Mouse (Mus musculus) lung, embryonic 15.5 days (tissue): ENCODE data around the gene Zfp948. TPM values are rescaled to one million over a fixed set of nuclear protein-coding genes. Genes with fewer than 3 reads are reported as not detected.
"Not testable (repeated sequence)": the region's sequence is repeated elsewhere in the genome, so short reads cannot be mapped to it uniquely, and the experiment has no call there.

Experiments used
- ATAC-seq: fragments of 200-750 bp; cut with Nextera tagmentation; 2 replicates; pipeline ENCODE4 v1.8.0; 2017; ENCODE audit warnings: moderate number of reproducible peaks, borderline replicate concordance; ENCODE audit not compliant: low FRiP score, low TSS enrichment; ENCODE audit errors: extremely low read depth
- H3K27ac ChIP-seq: fragments of 300-500 bp; sonication (generic); 2 replicates; pipeline ENCODE4 v1.5.1; 2015; ENCODE audit warnings: moderate library complexity, mild to moderate bottlenecking, inconsistent platforms
- H3K27me3 ChIP-seq: fragments of 300-500 bp; sonication (generic); 2 replicates; pipeline ENCODE4 v1.6.1; 2015; ENCODE audit warnings: inconsistent platforms
- H3K36me3 ChIP-seq: fragments of 300-500 bp; sonication (generic); 2 replicates; pipeline ENCODE4 v1.6.1; 2015; ENCODE audit warnings: inconsistent platforms
- H3K4me1 ChIP-seq: fragments of 300-500 bp; sonication (generic); 2 replicates; pipeline ENCODE4 v1.6.1; 2015; ENCODE audit warnings: inconsistent platforms
- H3K4me2 ChIP-seq: fragments of 300-500 bp; sonication (generic); 2 replicates; pipeline ENCODE4 v1.6.1; 2015; ENCODE audit warnings: inconsistent platforms, mild to moderate bottlenecking, moderate library complexity
- H3K4me3 ChIP-seq: fragments of 300-500 bp; sonication (generic); 2 replicates; pipeline ENCODE4 v1.5.1; 2015; ENCODE audit warnings: mild to moderate bottlenecking, inconsistent platforms
- H3K9ac ChIP-seq: fragments of 300-500 bp; sonication (generic); 2 replicates; pipeline ENCODE4 v1.6.1; 2015; ENCODE audit warnings: inconsistent platforms
- H3K9me3 ChIP-seq: fragments of 300-500 bp; sonication (generic); 2 replicates; pipeline ENCODE4 v1.6.1; 2016; ENCODE audit warnings: inconsistent platforms
- WGBS: fragments of 180-500 bp; shearing (Covaris S2); methylation state at CpG from one replicate; pipeline ENCODE4 v1.1.7; 2015; 5-methylcytosine and 5-hydroxymethylcytosine counted together
- polyA plus RNA-seq: library from polyadenylated mRNA; unstranded; fragments of >200 nt; fragmentation: Nextera tagmentation; extraction: Ambion mirVana; gene quantifications from 2 replicates; pipeline ENCODE4 v1.2.1, GENCODE M21; 2015

Zfp948 gene
- polyA plus RNA-seq, 1 experiment from 2014 or later: 17.8 TPM

DNA sequence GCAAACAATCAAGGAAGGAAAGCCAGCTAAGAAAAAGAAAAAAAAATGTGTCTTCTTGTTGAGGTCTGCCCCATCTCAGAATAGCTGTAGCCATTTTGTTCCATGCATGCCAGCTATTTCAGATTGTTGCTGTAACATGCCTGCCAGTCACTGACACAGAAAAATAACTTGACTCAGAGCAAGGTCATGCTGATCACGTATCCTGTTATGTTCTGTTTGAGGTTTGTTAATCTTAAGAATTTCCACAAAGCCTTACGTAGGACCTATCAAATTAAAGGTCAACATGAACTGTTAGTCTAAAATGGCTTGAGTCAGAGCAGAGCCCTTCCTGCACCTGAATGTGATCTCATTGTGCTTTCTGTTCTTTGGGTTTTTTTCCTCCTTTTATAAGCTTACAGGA is 30.1 kb upstream of the Zfp948 start:
- H3K36me3 ChIP-seq: no peaks in the 10 kb centered on the region
- 43% methylated on average over 2 of the region's 2 CpGs for WGBS
- no peaks in the 10 kb centered on the region for H3K27me3 ChIP-seq
- peaks cover 15% of the 10 kb centered on the region for H3K4me1 ChIP-seq
- H3K9me3 ChIP-seq: no peaks in the 10 kb centered on the region
- no peak overlapping the region for H3K9ac ChIP-seq
- no peak for ATAC-seq
- H3K4me2 ChIP-seq: peak overlapping the region; percentile 79; the same call in 1 of the 2 replicates
- no peak overlapping the region for H3K4me3 ChIP-seq
- H3K27ac ChIP-seq: no peak overlapping the region

DNA sequence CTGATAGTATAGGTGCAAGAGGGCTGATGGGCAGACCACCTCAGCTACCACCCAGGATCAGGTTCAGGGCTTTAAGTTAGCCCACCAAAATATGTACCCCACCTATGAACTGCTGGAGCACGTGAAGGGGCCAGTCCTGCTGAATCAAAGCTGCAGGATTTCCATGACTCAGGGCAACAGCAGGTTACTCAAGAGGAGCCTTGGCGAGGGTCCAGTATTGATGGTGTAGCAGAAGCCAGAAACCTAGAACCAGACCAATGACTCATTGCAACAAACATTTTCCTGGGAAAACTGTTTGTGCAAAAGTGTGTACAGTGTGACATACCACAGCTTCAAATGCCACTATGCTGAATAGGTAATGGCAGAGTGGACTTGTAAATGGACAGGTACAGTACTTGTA is 9.0 kb upstream of the Zfp948 start:
- Histone ChIP-seq H3K9me3 (no peaks in the 10 kb centered on the region), H3K4me3 (no peak overlapping the region), H3K36me3 (peaks cover 13% of the 10 kb centered on the region), H3K27me3 (no peaks in the 10 kb centered on the region), H3K4me2 (no peak overlapping the region), H3K4me1 (no peaks in the 10 kb centered on the region), H3K9ac (no peak overlapping the region), H3K27ac (no peak overlapping the region)
- no peak for ATAC-seq
- 80% methylated on average over 2 of the region's 2 CpGs for WGBS

DNA sequence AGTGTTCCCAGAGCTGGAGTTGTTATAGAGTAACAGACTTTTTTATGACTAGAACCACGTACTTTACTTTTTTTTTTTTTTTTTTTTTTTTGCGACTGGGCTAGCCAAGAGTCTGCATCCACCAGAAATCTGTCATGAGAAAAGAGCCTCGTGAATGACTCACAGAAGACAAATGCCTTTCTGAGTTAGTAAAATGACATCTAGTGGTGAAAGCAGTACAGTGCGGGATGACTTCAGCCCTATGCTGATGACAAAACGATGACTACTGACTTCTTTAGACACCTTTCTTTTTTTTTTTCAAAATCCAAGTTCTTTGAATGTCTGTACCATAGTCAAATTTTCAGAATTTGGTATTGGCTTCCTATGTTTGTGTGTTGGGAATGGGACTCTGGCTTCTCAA is 588 bp upstream of the Zfp948 start:
- ATAC-seq: peak; percentile 64
- no peaks in the 10 kb centered on the region for H3K9me3 ChIP-seq
- H3K4me2 ChIP-seq: peak overlapping the region; percentile 79
- H3K9ac ChIP-seq: peak overlapping the region; percentile 60; the same call in 1 of the 2 replicates
- no peaks in the 10 kb centered on the region for H3K36me3 ChIP-seq
- H3K4me3 ChIP-seq: peak overlapping the region; percentile 63
- WGBS: 2% methylated on average over 5 of the region's 5 CpGs
- peak overlapping the region; percentile 93 for H3K27ac ChIP-seq
- no peaks in the 10 kb centered on the region for H3K27me3 ChIP-seq
- H3K4me1 ChIP-seq: peaks cover 7% of the 10 kb centered on the region; the same call in 1 of the 2 replicates

DNA sequence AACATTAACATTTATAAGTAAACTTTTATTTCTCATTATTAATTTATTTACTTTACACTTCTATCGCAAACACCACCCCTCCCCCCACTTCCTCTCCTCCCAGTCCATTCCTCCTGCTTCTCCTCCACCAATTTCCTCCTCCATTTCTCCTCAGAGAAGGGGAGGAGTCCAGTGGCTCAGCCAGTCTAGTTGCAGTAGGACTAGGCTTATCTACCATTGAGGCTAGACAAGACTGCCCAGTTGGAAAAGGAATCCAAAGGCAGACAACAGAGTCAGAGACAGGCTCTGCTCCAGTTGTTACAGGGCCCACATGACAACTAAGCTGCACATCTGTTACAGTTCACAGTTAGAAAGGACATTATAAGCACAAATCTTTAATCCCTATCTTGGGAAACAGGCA is 888 bp downstream of the Zfp948 start:
- no peak overlapping the region for H3K9ac ChIP-seq
- no peaks in the 10 kb centered on the region for H3K9me3 ChIP-seq
- H3K36me3 ChIP-seq: 0 out of 2 replicates have a peak, but pooled peaks cover 5% of the 10 kb centered on the region
- peak overlapping the region; percentile 63 for H3K4me3 ChIP-seq
- H3K4me2 ChIP-seq: peak overlapping the region; percentile 79
- 8% methylated on average over 1 of the region's 1 CpGs for WGBS
- H3K4me1 ChIP-seq: peaks cover 7% of the 10 kb centered on the region; the same call in 1 of the 2 replicates
- no peak overlapping the region for H3K27ac ChIP-seq
- ATAC-seq: peak; percentile 55; the same call in 1 of the 2 replicates
- H3K27me3 ChIP-seq: no peaks in the 10 kb centered on the region

DNA sequence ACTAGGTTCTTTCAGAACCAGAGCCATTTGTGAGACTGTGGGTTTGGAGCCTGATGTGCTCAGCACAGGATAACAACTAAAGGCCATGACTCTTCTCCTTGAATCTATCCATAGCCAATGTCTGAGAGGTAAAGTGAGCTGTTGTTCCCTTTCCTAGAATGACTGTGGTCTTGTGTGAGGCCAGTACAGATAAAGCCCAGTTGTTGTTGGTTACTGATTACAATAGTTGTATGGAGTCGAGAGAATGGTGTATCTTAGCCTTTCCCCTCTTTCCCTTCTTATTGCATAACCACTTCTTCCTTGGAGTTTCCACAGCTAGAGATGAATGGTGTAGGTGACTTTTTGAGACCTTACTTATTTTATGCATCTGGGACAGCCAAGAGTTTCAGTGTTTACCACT is 12.3 kb downstream of the Zfp948 start:
- no peak for ATAC-seq
- H3K27me3 ChIP-seq: no peaks in the 10 kb centered on the region

DNA sequence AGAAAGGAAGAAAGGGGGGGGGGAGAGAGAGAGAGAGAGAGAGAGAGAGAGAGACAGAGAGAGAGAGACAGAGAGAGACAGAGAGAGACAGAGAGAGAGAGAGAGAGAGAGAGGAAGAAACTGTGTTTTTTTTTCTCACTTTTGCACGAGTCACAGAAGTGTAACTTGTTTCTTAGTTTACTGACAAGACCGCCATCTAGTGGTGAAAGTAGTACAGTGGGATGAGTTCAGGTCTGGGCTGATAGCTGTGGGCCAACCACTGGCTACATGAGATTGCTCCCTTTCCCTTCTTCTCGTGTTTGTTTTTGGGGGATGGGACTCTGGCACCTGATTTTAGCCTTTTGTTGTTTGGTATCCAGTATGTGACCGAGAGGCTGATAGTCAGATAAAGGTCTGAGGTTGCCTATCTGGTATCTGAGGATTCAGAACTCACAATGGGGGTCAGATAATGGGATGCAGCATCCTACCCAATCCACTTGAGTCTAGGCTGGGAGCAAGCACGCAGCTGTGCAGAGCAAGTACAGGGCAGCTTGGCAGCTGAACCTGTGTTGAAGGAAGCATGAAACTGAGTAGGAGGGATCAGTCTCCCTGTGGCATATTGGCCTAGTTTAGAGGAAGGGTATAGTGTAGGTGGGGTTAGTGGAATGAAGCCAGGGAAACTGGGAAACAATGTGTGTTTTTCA is 12.8 kb downstream of the Zfp948 start:
- no peaks in the 10 kb centered on the region for H3K27me3 ChIP-seq
- H3K27ac ChIP-seq: no peak overlapping the region
- no peak overlapping the region for H3K4me3 ChIP-seq
- H3K4me2 ChIP-seq: no peak overlapping the region
- H3K36me3 ChIP-seq: peaks cover 40% of the 10 kb centered on the region
- no peaks in the 10 kb centered on the region for H3K4me1 ChIP-seq
- no peaks in the 10 kb centered on the region for H3K9me3 ChIP-seq
- WGBS: 16% methylated on average over 5 of the region's 5 CpGs
- peak; percentile 65; the same call in 1 of the 2 replicates for ATAC-seq
- H3K9ac ChIP-seq: no peak overlapping the region

More for the DNA sequence above, 12.3 kb downstream of the Zfp948 start:
- H3K4me3 ChIP-seq: no peak overlapping the region
- no peak overlapping the region for H3K9ac ChIP-seq
- no peak overlapping the region for H3K27ac ChIP-seq
- H3K4me2 ChIP-seq: no peak overlapping the region
- 67% methylated on average over 1 of the region's 1 CpGs for whole genome bisulfite sequencing
- H3K4me1 ChIP-seq: no peaks in the 10 kb centered on the region
- peaks cover 42% of the 10 kb centered on the region for H3K36me3 ChIP-seq
- H3K9me3 ChIP-seq: no peaks in the 10 kb centered on the region

DNA sequence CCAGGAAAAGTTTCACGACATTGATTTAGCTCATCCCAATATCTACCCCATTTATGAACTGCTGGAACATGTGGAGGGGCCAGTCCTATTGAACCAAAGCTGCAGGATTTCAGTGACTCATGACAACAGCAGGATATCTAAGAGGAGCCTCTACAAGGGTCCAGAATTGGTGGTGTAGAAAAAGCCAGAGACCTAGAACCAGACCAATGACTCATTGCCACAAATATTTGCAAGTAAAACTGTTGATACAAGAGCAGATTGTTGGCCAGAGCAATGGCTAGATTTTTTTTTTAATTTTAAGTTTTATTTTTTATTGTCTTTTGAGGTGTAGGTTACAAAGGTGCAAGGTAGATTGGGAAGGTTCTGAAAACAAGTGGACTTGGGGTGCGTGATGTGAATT is 18.7 kb downstream of the Zfp948 start:
- Histone ChIP-seq H3K36me3 (peaks cover 53% of the 10 kb centered on the region), H3K9ac (no peak overlapping the region), H3K27me3 (no peaks in the 10 kb centered on the region), H3K27ac (no peak overlapping the region), H3K4me1 (no peaks in the 10 kb centered on the region), H3K4me2 (no peak overlapping the region), H3K9me3 (0 out of 2 replicates have a peak, but pooled peaks cover 3% of the 10 kb centered on the region), H3K4me3 (no peak overlapping the region)
- ATAC-seq: no peak
- 93% methylated on average over 2 of the region's 2 CpGs for WGBS

DNA sequence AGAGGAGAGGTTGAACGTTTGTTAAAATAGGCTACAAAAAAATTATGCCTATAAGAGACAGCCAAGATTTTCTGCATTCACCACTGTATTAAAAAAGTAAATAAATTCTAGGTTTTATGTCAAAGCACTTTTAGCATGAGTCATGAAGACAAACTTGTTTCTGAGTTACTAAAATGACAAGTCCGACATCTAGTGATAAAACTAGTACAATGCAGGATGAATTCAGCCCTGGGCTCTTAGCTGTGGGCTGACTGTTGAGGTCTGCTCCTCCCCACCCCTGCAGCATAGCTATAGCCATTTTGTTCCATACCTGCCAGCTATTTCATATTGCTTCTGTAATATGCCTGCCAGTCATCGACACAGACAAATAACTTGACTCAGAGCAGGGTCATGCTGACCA is 49.5 kb downstream of the Zfp948 start:
- WGBS: 63% methylated on average over 3 of the region's 3 CpGs
- no peak overlapping the region for H3K9ac ChIP-seq
- H3K4me2 ChIP-seq: no peak overlapping the region
- no peaks in the 10 kb centered on the region for H3K9me3 ChIP-seq
- no peak overlapping the region for H3K27ac ChIP-seq
- H3K4me1 ChIP-seq: no peaks in the 10 kb centered on the region
- no peaks in the 10 kb centered on the region for H3K27me3 ChIP-seq
- H3K4me3 ChIP-seq: no peak overlapping the region
- ATAC-seq: no peak
- H3K36me3 ChIP-seq: no peaks in the 10 kb centered on the region

DNA sequence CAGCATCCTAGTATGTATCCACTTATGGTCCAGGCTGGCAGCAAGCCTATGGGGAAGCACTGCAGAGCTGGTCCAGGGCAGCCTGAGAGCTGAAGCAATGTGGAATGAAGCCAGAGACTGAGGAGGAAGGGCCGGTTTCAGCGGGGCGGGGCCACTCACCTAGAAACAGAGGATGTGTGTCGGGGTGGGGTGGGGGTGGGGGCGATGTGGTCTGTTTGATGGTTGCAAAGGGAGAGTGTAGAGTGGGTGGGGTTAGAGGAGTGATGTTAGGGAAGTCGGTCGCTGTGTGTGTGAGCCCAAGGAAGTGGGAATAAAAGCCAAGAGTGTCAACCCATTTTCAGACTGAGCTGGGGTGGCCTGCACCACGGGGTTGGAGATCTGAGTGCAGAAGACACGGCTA is 50.5 kb downstream of the Zfp948 start:
- H3K27ac ChIP-seq: no peak overlapping the region
- H3K9me3 ChIP-seq: no peaks in the 10 kb centered on the region
- ATAC-seq: no peak
- peak overlapping the region; percentile 18; the same call in 1 of the 2 replicates for H3K4me2 ChIP-seq
- no peaks in the 10 kb centered on the region for H3K4me1 ChIP-seq
- WGBS: 4% methylated on average over 9 of the region's 9 CpGs
- H3K36me3 ChIP-seq: no peaks in the 10 kb centered on the region
- H3K9ac ChIP-seq: no peak overlapping the region
- H3K4me3 ChIP-seq: no peak overlapping the region
- no peaks in the 10 kb centered on the region for H3K27me3 ChIP-seq

DNA sequence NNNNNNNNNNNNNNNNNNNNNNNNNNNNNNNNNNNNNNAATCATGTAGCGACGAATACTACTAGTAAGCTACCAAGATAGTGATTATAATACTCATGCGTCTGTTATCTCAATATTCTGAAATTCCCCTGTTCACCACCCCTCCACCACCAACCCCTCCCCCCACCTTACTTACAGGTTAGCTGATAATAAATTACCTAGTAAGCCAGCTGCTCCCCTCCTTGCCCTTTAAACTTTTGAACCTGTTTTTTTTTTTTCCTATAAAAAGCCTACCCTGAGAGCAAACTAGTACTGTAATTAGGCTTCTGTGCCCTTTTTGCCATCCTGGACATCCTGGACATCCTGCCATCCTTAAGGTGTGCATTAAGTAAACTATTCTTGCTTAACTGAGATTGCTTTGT is 56.8 kb downstream of the Zfp948 start:
- WGBS: no CpG with 5 or more reads among the region's 3 CpGs
- Histone ChIP-seq H3K36me3 (no peaks in the 10 kb centered on the region), H3K4me2 (no peak overlapping the region), H3K4me1 (no peaks in the 10 kb centered on the region), H3K27ac (no peak overlapping the region), H3K27me3 (no peaks in the 10 kb centered on the region), H3K9me3 (no peaks in the 10 kb centered on the region), H3K4me3 (no peak overlapping the region), H3K9ac (no peak overlapping the region)
- no peak for ATAC-seq

DNA sequence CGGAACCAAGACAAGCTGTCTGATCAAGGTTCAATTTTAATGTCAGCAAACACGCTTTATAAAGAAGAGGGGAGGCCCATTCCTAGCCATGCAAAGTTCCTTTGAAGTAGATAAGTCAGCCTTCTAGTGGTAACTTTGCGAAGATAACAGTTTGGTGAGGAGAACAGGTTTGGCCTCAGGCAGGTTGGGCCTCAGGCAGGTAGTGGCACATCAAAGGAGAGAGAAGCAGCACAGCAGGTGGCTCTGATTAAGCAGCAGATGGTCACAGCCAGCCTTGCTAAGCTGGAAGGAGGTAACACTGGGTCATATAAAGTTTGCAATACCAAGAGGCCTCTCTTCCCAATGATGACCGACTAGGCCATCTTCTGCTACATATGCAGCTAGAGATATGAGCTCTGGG is 69.0 kb downstream of the Zfp948 start:
- H3K9ac ChIP-seq, H3K36me3 ChIP-seq, H3K4me1 ChIP-seq, ATAC-seq, H3K27me3 ChIP-seq, H3K4me2 ChIP-seq, H3K9me3 ChIP-seq, H3K4me3 ChIP-seq, H3K27ac ChIP-seq: not testable (repeated sequence)
- 48% methylated on average over 4 of the region's 4 CpGs for WGBS
